Mouse (Mus musculus) lung, postnatal 0 days (tissue): ENCODE data around the gene Cmtm6. TPM values are rescaled to one million over a fixed set of nuclear protein-coding genes. Genes with fewer than 3 reads are reported as not detected.

Experiments
- ATAC-seq: fragments of 200-750 bp; cut with Nextera tagmentation; 2 replicates; pipeline ENCODE4 v1.8.0; 2017; ENCODE audit warnings: moderate library complexity
- DNase-seq: peaks from one replicate; pipeline ENCODE4 v3.0.0-alpha.2; 2016; ENCODE audit warnings: low spot score
- H3K27ac ChIP-seq: fragments of 300-500 bp; sonication (generic); 2 replicates; pipeline ENCODE4 v1.5.1; 2014; ENCODE audit warnings: antibody characterized with exemption, mild to moderate bottlenecking, low read length, mixed read lengths
- H3K27me3 ChIP-seq: fragments of 300-500 bp; sonication (generic); replicated peaks from 2 replicates; pipeline ENCODE4 v1.6.1; 2014; ENCODE audit warnings: low read length, mixed read lengths; ENCODE audit not compliant: insufficient read depth
- H3K36me3 ChIP-seq: fragments of 300-500 bp; sonication (generic); 2 replicates; pipeline ENCODE4 v1.6.1; 2014; ENCODE audit warnings: low read length, mixed read lengths; ENCODE audit not compliant: insufficient read depth
- H3K4me1 ChIP-seq: fragments of 300-500 bp; sonication (generic); 2 replicates; pipeline ENCODE4 v1.6.1; 2014; ENCODE audit warnings: antibody characterized with exemption, low read depth, low read length, mixed read lengths; ENCODE audit not compliant: insufficient read depth
- H3K4me2 ChIP-seq: fragments of 300-500 bp; sonication (generic); replicated peaks from 2 replicates; pipeline ENCODE4 v1.6.1; 2014; ENCODE audit warnings: low read depth, mild to moderate bottlenecking, low read length, moderate library complexity, mixed read lengths
- H3K4me3 ChIP-seq: fragments of 300-500 bp; sonication (generic); 2 replicates; pipeline ENCODE4 v1.5.1; 2014; ENCODE audit warnings: low read depth, low read length
- H3K9ac ChIP-seq: fragments of 300-500 bp; sonication (generic); replicated peaks from 2 replicates; pipeline ENCODE4 v1.6.1; 2014; ENCODE audit warnings: low read depth, mild to moderate bottlenecking
- H3K9me3 ChIP-seq: fragments of 300-500 bp; sonication (generic); 2 replicates; pipeline ENCODE4 v1.6.1; 2016; ENCODE audit warnings: low read length, mixed read lengths
- CTCF ChIP-seq: IDR thresholded peaks from 2 replicates; pipeline ENCODE4 v1.5.1; 2016; ENCODE audit warnings: antibody characterized with exemption, mild to moderate bottlenecking
- EP300 ChIP-seq: IDR thresholded peaks from 2 replicates; pipeline ENCODE4 v1.6.1; 2016; ENCODE audit warnings: antibody characterized with exemption, mild to moderate bottlenecking, control low read depth
- WGBS: fragments of 180-500 bp; shearing (Covaris S2); extraction: QIAGEN DNeasy Blood & Tissue Kit; methylation state at CpG from one replicate; pipeline ENCODE4 v1.1.7; 2014; 5-methylcytosine and 5-hydroxymethylcytosine counted together
- polyA plus RNA-seq: library from polyadenylated mRNA; unstranded; fragments of >200 nt; fragmentation: Nextera tagmentation; extraction: Ambion mirVana; gene quantifications from 2 replicates; pipeline ENCODE4 v1.2.1, GENCODE M21; 2015

The Cmtm6 gene
- polyA plus RNA-seq, 1 experiment from 2014 or later: 85.5 TPM

GRCm38 (mm10) chr9:114785432-114786125 is 54.7 kb downstream of the Cmtm6 start:
- no peak for ATAC-seq
- no peak for TF ChIP-seq EP300
- TF ChIP-seq CTCF: no peak
- 18% methylated on average over 16 of the region's 16 CpGs for WGBS
- H3K27ac ChIP-seq: no peak overlapping the region; the same call in 1 of the 2 replicates
- H3K9ac ChIP-seq: no peak overlapping the region
- H3K4me3 ChIP-seq: no peak overlapping the region
- H3K4me1 ChIP-seq: peaks cover 6% of the 10 kb centered on the region; the same call in 1 of the 2 replicates
- H3K36me3 ChIP-seq: no peaks in the 10 kb centered on the region
- no peaks in the 10 kb centered on the region for H3K9me3 ChIP-seq
- no peaks in the 10 kb centered on the region for H3K27me3 ChIP-seq
- no peak overlapping the region for H3K4me2 ChIP-seq
- DNase-seq: no peak

- no peak for TF ChIP-seq CTCF
- TF ChIP-seq EP300: no peak
- H3K4me3 ChIP-seq: no peak overlapping the region
- no peak overlapping the region for H3K27ac ChIP-seq
- DNase-seq (no peak), ATAC-seq (no peak)
- H3K27me3 ChIP-seq: no peaks in the 10 kb centered on the region
- no peaks in the 10 kb centered on the region for H3K9me3 ChIP-seq
- H3K4me2 ChIP-seq: no peak overlapping the region
- no peaks in the 10 kb centered on the region for H3K36me3 ChIP-seq
- H3K9ac ChIP-seq: no peak overlapping the region
- WGBS: 92% methylated on average over 5 of the region's 5 CpGs
- H3K4me1 ChIP-seq: peaks cover 5% of the 10 kb centered on the region; the same call in 1 of the 2 replicates
Observed at GRCm38 (mm10) chr9:114787134-114787533, 56.2 kb downstream of the Cmtm6 start.

- H3K4me1 ChIP-seq: peaks cover 5% of the 10 kb centered on the region; the same call in 1 of the 2 replicates
- no peak for ATAC-seq
- 81% methylated on average over 7 of the region's 7 CpGs for WGBS
- no peak for DNase-seq
- H3K9me3 ChIP-seq: no peaks in the 10 kb centered on the region
- no peak overlapping the region for H3K9ac ChIP-seq
- no peak overlapping the region for H3K27ac ChIP-seq
- H3K4me3 ChIP-seq: no peak overlapping the region
- TF ChIP-seq EP300: no peak
- TF ChIP-seq CTCF: no peak
- H3K27me3 ChIP-seq: no peaks in the 10 kb centered on the region
- H3K36me3 ChIP-seq: no peaks in the 10 kb centered on the region
- no peak overlapping the region for H3K4me2 ChIP-seq
Observed at GRCm38 (mm10) chr9:114787716-114788115, 56.8 kb downstream of the Cmtm6 start.

- DNase-seq (no peak), ATAC-seq (no peak)
- TF ChIP-seq EP300 (no peak), CTCF (no peak)
- H3K9ac ChIP-seq: no peak overlapping the region
- no peak overlapping the region for H3K4me2 ChIP-seq
- H3K4me3 ChIP-seq: no peak overlapping the region
- peaks cover 5% of the 10 kb centered on the region; the same call in 1 of the 2 replicates for H3K4me1 ChIP-seq
- H3K36me3 ChIP-seq: no peaks in the 10 kb centered on the region
- no peak overlapping the region for H3K27ac ChIP-seq
- H3K9me3 ChIP-seq: no peaks in the 10 kb centered on the region
- no peaks in the 10 kb centered on the region for H3K27me3 ChIP-seq
- 85% methylated on average over 8 of the region's 8 CpGs for WGBS
Observed at GRCm38 (mm10) chr9:114788697-114789096, 57.8 kb downstream of the Cmtm6 start.

GRCm38 (mm10) chr9:114789557-114789956 is 58.6 kb downstream of the Cmtm6 start:
- H3K4me1 ChIP-seq: peaks cover 5% of the 10 kb centered on the region; the same call in 1 of the 2 replicates
- H3K27ac ChIP-seq: no peak overlapping the region
- no peak overlapping the region for H3K9ac ChIP-seq
- ATAC-seq (no peak), DNase-seq (no peak)
- WGBS: 59% methylated on average over 7 of the region's 7 CpGs
- H3K36me3 ChIP-seq: no peaks in the 10 kb centered on the region
- H3K4me3 ChIP-seq: no peak overlapping the region
- H3K27me3 ChIP-seq: no peaks in the 10 kb centered on the region
- H3K4me2 ChIP-seq: no peak overlapping the region
- TF ChIP-seq EP300 (no peak), CTCF (no peak)
- H3K9me3 ChIP-seq: no peaks in the 10 kb centered on the region

GRCm38 (mm10) chr9:114789989-114790388 is 59.1 kb downstream of the Cmtm6 start:
- Histone ChIP-seq H3K4me1 (peaks cover 5% of the 10 kb centered on the region; the same call in 1 of the 2 replicates), H3K4me3 (no peak overlapping the region), H3K27me3 (no peaks in the 10 kb centered on the region), H3K4me2 (no peak overlapping the region), H3K27ac (no peak overlapping the region), H3K36me3 (no peaks in the 10 kb centered on the region), H3K9ac (no peak overlapping the region), H3K9me3 (no peaks in the 10 kb centered on the region)
- ATAC-seq (no peak), DNase-seq (no peak)
- TF ChIP-seq EP300: no peak
- no peak for TF ChIP-seq CTCF
- 80% methylated on average over 8 of the region's 8 CpGs for WGBS
